Mouse (Mus musculus): ENCODE results near the gene Chst11. TPM values are rescaled to one million over a fixed set of nuclear protein-coding genes. Genes with fewer than 3 reads are reported as not detected.

Gene Chst11
- total and polyA plus RNA-seq, 3 experiments: 3.1 to 4.5 (median 3.2) TPM

GRCm38 (mm10) chr10:83178151-83178550, 192.9 kb downstream of the Chst11 start:
- intact Hi-C loops (cut with DNase I): no loop called here
- DNase-seq: no peak
- H3K9ac ChIP-seq (ENCODE audit: low read depth, low read length): no peak overlapping the region

DNA sequence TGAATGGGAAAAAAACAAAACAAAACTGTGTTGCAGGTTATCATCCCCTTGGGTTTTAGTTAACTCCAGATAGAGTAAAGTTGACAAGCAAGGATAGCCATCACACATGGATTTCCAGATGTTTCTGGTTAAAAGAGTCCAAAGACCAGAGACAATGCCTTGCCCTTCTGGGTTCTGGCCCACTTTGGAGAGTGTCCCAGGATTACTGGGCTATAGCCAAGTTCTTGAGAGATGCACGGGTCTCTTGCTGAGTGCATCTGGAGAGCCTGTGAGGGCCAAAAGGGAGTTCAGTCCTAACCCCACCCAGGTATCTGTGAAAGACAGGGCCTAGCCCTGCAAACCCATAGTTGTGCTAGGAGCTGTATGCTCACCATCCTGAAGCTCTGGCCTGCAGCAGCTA, 193.4 kb downstream of the Chst11 start:
- Histone ChIP-seq H3K36me3 (ENCODE audit: control insufficient read depth, insufficient read depth, low read length) (no peaks in the 10 kb centered on the region), H3K27me3 (ENCODE audit: control insufficient read depth, insufficient read depth, low read length) (no peaks in the 10 kb centered on the region), H3K9ac (ENCODE audit: low read depth, low read length) (no peak overlapping the region), H3K4me3 (no peak overlapping the region), H3K79me2 (replicated peaks; ENCODE audit: control insufficient read depth, insufficient read depth, low read length) (no peaks in the 10 kb centered on the region), H3K27ac (no peak overlapping the region), H3K4me1 (ENCODE audit: control insufficient read depth, insufficient read depth, low read length) (peaks cover 11% of the 10 kb centered on the region)
- WGBS: 22% methylated on average over 1 of the region's 1 CpGs
- TF ChIP-seq EP300 (IDR thresholded peaks at IDR 0.05; ENCODE audit: insufficient read depth, low read depth, low read length): no peak
- TF ChIP-seq POLR2A (IDR thresholded peaks at IDR 0.05; ENCODE audit: insufficient read depth, low read depth, low read length): no peak
- TF ChIP-seq CTCF (IDR thresholded peaks at IDR 0.05): no peak
- intact Hi-C loops (cut with DNase I): no loop called here
- peak; percentile 37 to 44 for DNase-seq

More at GRCm38 (mm10) chr10:83178151-83178550, 192.9 kb downstream of the Chst11 start:
- TF ChIP-seq CTCF (IDR thresholded peaks at IDR 0.05): no peak
- TF ChIP-seq EP300 (IDR thresholded peaks at IDR 0.05; ENCODE audit: insufficient read depth, low read depth, low read length): no peak
- no peak for TF ChIP-seq POLR2A (IDR thresholded peaks at IDR 0.05; ENCODE audit: insufficient read depth, low read depth, low read length)
- H3K27me3 ChIP-seq (ENCODE audit: control insufficient read depth, insufficient read depth, low read length): no peaks in the 10 kb centered on the region
- H3K4me1 ChIP-seq (ENCODE audit: control insufficient read depth, insufficient read depth, low read length): peaks cover 8% of the 10 kb centered on the region
- no peaks in the 10 kb centered on the region for H3K36me3 ChIP-seq (ENCODE audit: control insufficient read depth, insufficient read depth, low read length)
- 72% methylated on average over 5 of the region's 5 CpGs for WGBS
- no peaks in the 10 kb centered on the region for H3K79me2 ChIP-seq (replicated peaks; ENCODE audit: control insufficient read depth, insufficient read depth, low read length)
- H3K27ac ChIP-seq: no peak overlapping the region
- H3K4me3 ChIP-seq: no peak overlapping the region

DNA sequence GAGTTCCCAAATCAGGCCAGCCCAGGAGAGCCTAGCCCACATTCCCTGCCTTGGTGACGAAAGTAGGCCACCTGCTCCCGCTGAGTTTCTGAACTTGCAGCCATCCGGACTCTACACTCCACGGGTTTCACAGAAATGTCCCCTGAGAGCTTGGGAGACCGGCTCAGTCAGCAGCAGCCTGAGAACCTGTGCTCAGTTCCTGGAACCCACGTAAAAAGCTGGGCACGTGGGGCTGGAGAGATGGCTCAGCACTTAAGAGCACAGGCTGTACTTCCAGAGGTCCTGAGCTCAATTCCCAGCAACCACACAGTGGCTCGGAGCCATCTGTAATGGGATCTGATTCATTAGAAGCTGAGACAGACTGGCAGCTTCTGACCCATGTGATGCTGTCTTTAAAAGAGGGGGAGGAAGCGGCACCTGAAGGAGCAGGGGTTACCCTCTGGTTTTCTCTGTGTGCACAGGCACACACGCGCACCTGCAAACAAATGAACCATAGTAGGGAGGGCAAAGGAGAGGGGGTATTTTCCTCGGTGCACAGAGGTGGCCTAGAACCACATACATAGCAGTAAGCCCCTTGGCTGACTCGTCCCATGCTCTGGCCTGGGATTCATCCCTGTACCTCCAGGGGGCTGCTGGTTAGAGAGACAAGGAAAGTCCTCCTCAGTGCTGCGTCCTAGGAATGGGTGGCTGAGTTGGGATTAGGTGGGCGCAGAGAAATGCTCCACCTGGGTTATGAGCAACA, 196.7 kb downstream of the Chst11 start:
- Histone ChIP-seq H3K27me3 (ENCODE audit: control insufficient read depth, insufficient read depth, low read length) (no peaks in the 10 kb centered on the region), H3K36me3 (ENCODE audit: control insufficient read depth, insufficient read depth, low read length) (no peaks in the 10 kb centered on the region), H3K9ac (ENCODE audit: low read depth, low read length) (no peak overlapping the region), H3K27ac (no peak overlapping the region), H3K79me2 (replicated peaks; ENCODE audit: control insufficient read depth, insufficient read depth, low read length) (no peaks in the 10 kb centered on the region), H3K4me1 (ENCODE audit: control insufficient read depth, insufficient read depth, low read length) (peaks cover 18% of the 10 kb centered on the region), H3K4me3 (no peak overlapping the region)
- TF ChIP-seq CTCF (IDR thresholded peaks at IDR 0.05) (no peak), EP300 (IDR thresholded peaks at IDR 0.05; ENCODE audit: insufficient read depth, low read depth, low read length) (no peak), POLR2A (IDR thresholded peaks at IDR 0.05; ENCODE audit: insufficient read depth, low read depth, low read length) (no peak)
- WGBS: 89% methylated on average over 15 of the region's 15 CpGs
- no peak for DNase-seq
- intact Hi-C loops (cut with DNase I): loop anchor here (5.0 kb wide), 2 partner anchors 195 to 275 kb away; partner anchors contain the start of gene Chst11

DNA sequence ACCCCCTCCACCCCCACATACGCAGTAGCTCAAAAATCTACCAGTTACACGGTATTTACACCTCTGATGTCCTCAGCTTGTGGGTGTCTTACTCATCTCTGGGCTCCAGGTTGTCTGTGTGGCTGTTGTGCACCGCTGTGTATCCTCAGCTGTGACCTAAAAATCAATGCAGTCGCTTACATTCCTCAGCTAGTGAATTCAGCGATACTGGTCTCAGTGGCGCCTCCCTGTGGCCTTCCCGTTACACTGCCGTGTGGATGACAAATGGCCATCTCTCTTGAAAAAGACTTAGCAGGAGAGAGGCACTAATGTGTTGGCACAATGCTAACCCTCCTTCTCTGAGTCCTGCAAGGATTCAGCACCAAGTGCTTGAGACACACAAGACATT, 197.3 kb downstream of the Chst11 start:
- no peak overlapping the region for H3K9ac ChIP-seq (ENCODE audit: low read depth, low read length)
- WGBS: 57% methylated on average over 8 of the region's 8 CpGs
- peaks cover 18% of the 10 kb centered on the region for H3K4me1 ChIP-seq (ENCODE audit: control insufficient read depth, insufficient read depth, low read length)
- H3K4me3 ChIP-seq: no peak overlapping the region
- H3K36me3 ChIP-seq (ENCODE audit: control insufficient read depth, insufficient read depth, low read length): no peaks in the 10 kb centered on the region
- no peaks in the 10 kb centered on the region for H3K79me2 ChIP-seq (replicated peaks; ENCODE audit: control insufficient read depth, insufficient read depth, low read length)
- intact Hi-C loops (cut with DNase I): loop anchor here (5.0 kb wide), 2 partner anchors 195 to 275 kb away; partner anchors contain the start of gene Chst11
- TF ChIP-seq CTCF (IDR thresholded peaks at IDR 0.05) (peak; percentile 70), EP300 (IDR thresholded peaks at IDR 0.05; ENCODE audit: insufficient read depth, low read depth, low read length) (no peak)
- H3K27ac ChIP-seq: no peak overlapping the region
- no peaks in the 10 kb centered on the region for H3K27me3 ChIP-seq (ENCODE audit: control insufficient read depth, insufficient read depth, low read length)
- peak; percentile 36 to 42 for DNase-seq

DNA sequence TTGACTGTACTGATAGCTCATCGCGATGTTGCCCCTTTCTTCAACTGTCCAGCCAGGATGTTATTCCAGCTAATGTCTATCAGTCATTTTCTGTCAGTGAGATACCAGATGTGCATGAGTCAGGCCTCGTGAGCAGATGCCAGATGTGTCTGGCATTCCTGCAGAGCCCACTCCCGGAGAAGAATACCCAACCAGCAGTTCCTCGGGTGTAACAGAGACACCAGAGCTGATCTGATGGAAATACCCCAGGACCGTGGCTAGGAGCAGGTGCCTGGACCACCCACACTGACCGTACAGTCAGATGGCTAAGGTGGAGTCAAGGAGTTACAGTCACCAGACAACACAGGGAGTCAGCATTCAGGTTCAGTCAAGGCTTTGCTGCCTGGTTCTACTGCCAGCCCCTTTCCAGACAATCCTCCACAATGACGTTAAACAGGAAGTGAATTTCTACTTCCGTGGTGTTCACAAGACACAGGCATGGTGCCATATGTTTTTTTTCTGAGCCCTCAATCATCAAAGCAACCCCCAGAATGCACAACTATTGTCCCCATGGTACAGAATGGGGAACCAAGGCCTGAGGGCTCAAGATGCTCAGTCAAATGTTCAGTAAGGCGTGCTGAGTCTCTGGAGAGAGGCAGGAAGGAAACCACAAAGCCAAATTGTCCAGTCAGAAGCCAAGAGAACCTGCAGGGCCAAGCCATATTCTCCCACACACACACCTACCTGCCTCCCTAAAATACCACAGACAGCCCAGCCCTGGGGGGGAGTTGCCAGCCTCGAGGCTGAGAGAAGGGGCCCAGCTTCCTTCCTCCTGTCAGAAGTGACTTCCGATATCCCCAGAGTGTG, 198.6 kb downstream of the Chst11 start:
- intact Hi-C loops (cut with DNase I): loop anchor here (5.0 kb wide), 2 partner anchors 197 to 277 kb away; partner anchors contain the start of gene Chst11
- no peaks in the 10 kb centered on the region for H3K27me3 ChIP-seq (ENCODE audit: control insufficient read depth, insufficient read depth, low read length)
- TF ChIP-seq EP300 (IDR thresholded peaks at IDR 0.05; ENCODE audit: insufficient read depth, low read depth, low read length) (0 out of 2 replicates have a peak, but pooled peaks have one; percentile 14), POLR2A (IDR thresholded peaks at IDR 0.05; ENCODE audit: insufficient read depth, low read depth, low read length) (no peak), CTCF (IDR thresholded peaks at IDR 0.05) (no peak)
- 38% methylated on average over 12 of the region's 12 CpGs for WGBS
- H3K27ac ChIP-seq: no peak overlapping the region
- H3K36me3 ChIP-seq (ENCODE audit: control insufficient read depth, insufficient read depth, low read length): no peaks in the 10 kb centered on the region
- no peak for DNase-seq
- peaks cover 13% of the 10 kb centered on the region for H3K4me1 ChIP-seq (ENCODE audit: control insufficient read depth, insufficient read depth, low read length)
- H3K9ac ChIP-seq (ENCODE audit: low read depth, low read length): no peak overlapping the region
- H3K4me3 ChIP-seq: no peak overlapping the region
- H3K79me2 ChIP-seq (replicated peaks; ENCODE audit: control insufficient read depth, insufficient read depth, low read length): no peaks in the 10 kb centered on the region
